In genomic region chr12:75622835-75623234, GRCm38 (mm10) we compare ENCODE assay signal across 28 mouse cellular contexts. TPM values are rescaled to one million over a fixed set of nuclear protein-coding genes. Genes with fewer than 3 reads are reported as not detected.
DNase-seq lines count a peak whose midpoint lies in the region; ATAC-seq and TF ChIP-seq lines count a peak whose summit lies in the region.
"Had no signal": no experiment of that assay in that cellular context is flagged by ENCODE, and none has a peak within 500 bp of the region (broad histone marks: within the 10 kb centered on the region; RNA-seq: fewer than 3 reads in every experiment).

No protein-coding gene starts in this region.

- TF ChIP-seq EP300 in liver, postnatal 0 days (IDR thresholded peaks at IDR 0.05; ENCODE audit: low read depth), result no peak; the same call in 1 of the 2 replicates

- WGBS in liver, embryonic 12.5 days (ENCODE audit: insufficient replicate concordance), result 33% methylated on average over 3 of the region's 3 CpGs
- 40% methylated on average over 3 of the region's 3 CpGs for WGBS in liver, postnatal 0 days (ENCODE audit: insufficient replicate concordance)
- WGBS in forebrain, embryonic 12.5 days, result 82% methylated on average over 3 of the region's 3 CpGs

- no peak for TF ChIP-seq CTCF in liver, postnatal 0 days (IDR thresholded peaks at IDR 0.05; ENCODE audit: low read depth)

- H3K36me3 ChIP-seq in liver, embryonic 12.5 days, result no peaks in the 10 kb centered on the region
- no peaks in the 10 kb centered on the region for H3K36me3 ChIP-seq in liver, postnatal 0 days (replicated peaks; ENCODE audit: insufficient read depth, low read length)
- no peaks in the 10 kb centered on the region for H3K36me3 ChIP-seq in forebrain, embryonic 12.5 days (replicated peaks)
- H3K36me3 ChIP-seq: heart, embryonic 13.5 days; limb, embryonic 10.5 days; limb, embryonic 15.5 days; lung, embryonic 15.5 days; neural tube, embryonic 15.5 days had no signal

- H3K4me2 ChIP-seq in liver, embryonic 12.5 days, result peak overlapping the region; percentile 19; the same call in 1 of the 2 replicates
- H3K4me2 ChIP-seq in liver, postnatal 0 days (ENCODE audit: low read depth, low read length), result no peak overlapping the region
- H3K4me2 ChIP-seq in forebrain, embryonic 12.5 days, result no peak overlapping the region
- H3K4me2 ChIP-seq: heart, embryonic 13.5 days; limb, embryonic 15.5 days; lung, embryonic 15.5 days; neural tube, embryonic 15.5 days had no signal

- peak; percentile 87 for ATAC-seq in liver, embryonic 12.5 days
- ATAC-seq in liver, postnatal 0 days, result peak; percentile 44; the same call in 1 of the 2 replicates
- no peak for ATAC-seq in forebrain, embryonic 12.5 days (ENCODE audit: low FRiP score)
- ATAC-seq: activated CD4-positive, CD25-positive, alpha-beta regulatory T cell, adult 4 months; forebrain, embryonic 14.5 days; hindbrain, embryonic 16.5 days had no signal

- DNase-seq in 3T3-L1 (ENCODE audit: low read depth, low spot score) (peak; percentile 41), 416B (ENCODE audit: low read depth) (peak; percentile 19)
- DNase-seq in liver, postnatal 0 days, result no peak
- no peak for DNase-seq in cerebellum, adult 18-20 months
- DNase-seq in retina, embryonic 14.5 days (ENCODE audit: low spot score), result no peak
- DNase-seq: adrenal gland, adult 2 months; adrenal gland, postnatal 36 days; cerebellum, adult 9-10 months; cerebellum, postnatal 36 days; gastrocnemius, postnatal 25 days; kidney, adult 8-10 months; layer of hippocampus, adult 9-11 months; midbrain, embryonic 14.5 days; right cerebral cortex, postnatal 4 days; thymus, adult 18-20 months; thymus, postnatal 25 days had no signal

- no peak overlapping the region for H3K27ac ChIP-seq in liver, embryonic 12.5 days
- no peak overlapping the region for H3K27ac ChIP-seq in liver, postnatal 0 days (ENCODE audit: low read depth)
- no peak overlapping the region for H3K27ac ChIP-seq in forebrain, embryonic 12.5 days
- H3K27ac ChIP-seq: heart, embryonic 13.5 days; kidney, postnatal 0 days; limb, embryonic 10.5 days; limb, embryonic 15.5 days; lung, embryonic 15.5 days; neural tube, embryonic 15.5 days; stomach, postnatal 0 days had no signal

- H3K9me3 ChIP-seq in liver, embryonic 12.5 days (replicated peaks), result 0 out of 2 replicates have a peak, but pooled peaks cover 5% of the 10 kb centered on the region
- no peaks in the 10 kb centered on the region for H3K9me3 ChIP-seq in liver, postnatal 0 days (ENCODE audit: low read length)
- H3K9me3 ChIP-seq in forebrain, embryonic 12.5 days, result 0 out of 2 replicates have a peak, but pooled peaks cover 4% of the 10 kb centered on the region
- H3K9me3 ChIP-seq: limb, embryonic 10.5 days; limb, embryonic 15.5 days; lung, embryonic 15.5 days; neural tube, embryonic 15.5 days had no signal

- H3K9ac ChIP-seq in liver, embryonic 12.5 days, result 0 out of 2 replicates have a peak overlapping the region, but pooled peaks have one; percentile 3
- H3K9ac ChIP-seq in liver, postnatal 0 days (replicated peaks), result no peak overlapping the region
- no peak overlapping the region for H3K9ac ChIP-seq in forebrain, embryonic 12.5 days
- H3K9ac ChIP-seq: heart, embryonic 13.5 days; limb, embryonic 15.5 days; lung, embryonic 15.5 days; neural tube, embryonic 15.5 days had no signal

- H3K4me3 ChIP-seq in liver, embryonic 12.5 days, result no peak overlapping the region
- H3K4me3 ChIP-seq in liver, postnatal 0 days (ENCODE audit: low read depth, low read length), result no peak overlapping the region
- H3K4me3 ChIP-seq in forebrain, embryonic 12.5 days (replicated peaks), result no peak overlapping the region
- H3K4me3 ChIP-seq: heart, embryonic 13.5 days; limb, embryonic 10.5 days; limb, embryonic 15.5 days; lung, embryonic 15.5 days; neural tube, embryonic 15.5 days had no signal

- H3K4me1 ChIP-seq in liver, embryonic 12.5 days, result peaks cover 13% of the 10 kb centered on the region
- H3K4me1 ChIP-seq in liver, postnatal 0 days (ENCODE audit: insufficient read depth), result no peaks in the 10 kb centered on the region
- no peaks in the 10 kb centered on the region for H3K4me1 ChIP-seq in forebrain, embryonic 12.5 days
- H3K4me1 ChIP-seq: heart, embryonic 13.5 days; limb, embryonic 10.5 days; limb, embryonic 15.5 days; lung, embryonic 15.5 days; neural tube, embryonic 15.5 days had no signal

- no peaks in the 10 kb centered on the region for H3K27me3 ChIP-seq in liver, embryonic 12.5 days (replicated peaks)
- no peaks in the 10 kb centered on the region for H3K27me3 ChIP-seq in liver, postnatal 0 days (ENCODE audit: insufficient read depth, low read length)
- no peaks in the 10 kb centered on the region for H3K27me3 ChIP-seq in forebrain, embryonic 12.5 days
- H3K27me3 ChIP-seq: heart, embryonic 13.5 days; limb, embryonic 15.5 days; lung, embryonic 15.5 days; neural tube, embryonic 15.5 days had no signal

RNA-seq across cellular contexts. Expression of gene Ppp2r5e, which starts 26.8 kb away (rescaled TPM):
- 7.9 and 8.0 TPM in 2 replicates for polyA plus RNA-seq in liver, embryonic 12.5 days (2016; fragmentation: Nextera tagmentation; extraction: Ambion mirVana)
- polyA plus RNA-seq in liver, postnatal 0 days (2015; fragmentation: Nextera tagmentation; extraction: Ambion mirVana), result 4.9 and 6.5 TPM in 2 replicates
- polyA plus RNA-seq in forebrain, embryonic 12.5 days (2016; fragmentation: Nextera tagmentation; extraction: Ambion mirVana), result 27.4 and 28.3 TPM in 2 replicates

RNA-seq across cellular contexts. Expression of gene Wdr89, which starts 46.5 kb away (rescaled TPM):
- 9.8 and 10.7 TPM in 2 replicates for polyA plus RNA-seq in liver, embryonic 12.5 days (2016; fragmentation: Nextera tagmentation; extraction: Ambion mirVana)
- polyA plus RNA-seq in liver, postnatal 0 days (2015; fragmentation: Nextera tagmentation; extraction: Ambion mirVana), result 4.7 and 5.1 TPM in 2 replicates
- 9.0 and 9.7 TPM in 2 replicates for polyA plus RNA-seq in forebrain, embryonic 12.5 days (2016; fragmentation: Nextera tagmentation; extraction: Ambion mirVana)

Comparison
In these comparisons a context has a peak if more than half of its experiments do, and no peak if none do; other contexts are left out.
1. DNase-seq: peak in 3T3-L1 (single experiment) and 416B (single experiment); none in liver, postnatal 0 days (single experiment), cerebellum, adult 18-20 months (0 of 2) and retina, embryonic 14.5 days (single experiment).